Mouse (Mus musculus): ENCODE results near the gene Klhl1. TPM values are rescaled to one million over a fixed set of nuclear protein-coding genes. Genes with fewer than 3 reads are reported as not detected.

Gene Klhl1
- polyA plus RNA-seq (2014; fragmentation: Illumina TruSeq; extraction: RNeasy Lipid Tissue Mini Kit (QIAGEN cat#74804); ENCODE audit: low read depth, low replicate concordance), result not detected

DNA sequence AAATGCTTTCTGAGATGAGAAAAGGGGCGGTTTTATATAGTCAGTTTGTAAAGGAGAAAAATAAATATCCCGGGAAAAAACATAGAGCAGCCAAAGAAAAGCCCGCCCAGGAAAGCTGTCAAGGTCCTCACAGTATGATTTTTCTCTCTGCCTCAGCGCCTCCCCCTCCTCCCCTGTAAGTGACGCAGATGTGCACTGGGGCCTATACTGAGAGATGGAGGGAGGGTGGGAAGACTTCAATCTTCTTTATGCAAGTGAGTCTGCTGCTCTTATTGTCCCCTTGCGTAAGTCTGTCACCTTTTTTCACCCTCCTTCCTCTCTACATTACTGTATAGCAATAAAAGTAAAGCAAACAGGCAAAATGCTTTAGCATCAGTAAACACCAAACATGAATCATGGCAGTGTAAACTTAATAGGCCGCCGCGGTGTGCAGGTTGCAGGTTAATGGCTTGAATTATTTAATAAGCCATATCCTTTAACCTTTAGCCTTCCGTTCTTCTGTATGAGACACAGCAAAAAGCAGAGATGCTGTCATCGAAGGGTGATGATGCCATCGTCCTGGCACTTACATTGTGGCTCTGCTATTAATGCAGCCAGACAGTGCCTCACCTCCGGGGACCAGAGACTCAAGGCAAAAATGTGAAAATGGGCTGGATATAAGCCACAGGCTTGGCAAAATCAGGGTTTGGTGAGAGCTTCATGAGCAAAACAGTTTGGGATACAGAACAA, at the start of gene Klhl1:
Gene Klhl1, minus strand, starts transcription at position 149 of the 729 bp plus-strand sequence.

